Mouse (Mus musculus) thymus, postnatal 25 days (tissue): ENCODE data around the gene Elmod3.

ENCODE experiments used
- DNase-seq: peaks from one replicate; pipeline ENCODE4 v3.0.0; 2022

Elmod3 gene

DNA sequence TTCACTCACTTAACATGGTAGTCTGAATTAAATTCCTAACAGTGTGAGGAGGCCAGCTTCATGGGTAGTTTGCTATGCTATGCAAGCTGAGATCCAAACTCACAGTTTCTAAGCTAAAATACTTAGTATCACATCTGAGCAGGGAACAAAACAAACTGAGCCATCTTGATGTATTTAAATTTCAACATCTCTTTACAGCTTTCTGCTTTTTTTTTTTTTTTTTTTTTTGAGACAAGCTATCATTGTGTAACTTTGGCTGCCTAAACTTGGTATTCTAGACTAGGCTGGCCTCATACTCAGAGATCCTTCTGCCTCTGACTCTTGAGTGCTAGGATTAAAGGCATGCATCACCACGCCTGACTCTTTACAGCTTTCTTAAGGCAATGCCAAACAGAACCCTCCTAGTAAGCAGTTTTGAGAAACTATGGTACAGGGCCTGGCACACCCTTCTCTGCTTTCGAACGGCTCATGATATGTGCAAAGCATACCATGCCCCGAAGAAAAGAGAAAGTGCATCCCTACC lies 10.5 kb upstream of the Elmod3 start:
- no peak for DNase-seq

DNA sequence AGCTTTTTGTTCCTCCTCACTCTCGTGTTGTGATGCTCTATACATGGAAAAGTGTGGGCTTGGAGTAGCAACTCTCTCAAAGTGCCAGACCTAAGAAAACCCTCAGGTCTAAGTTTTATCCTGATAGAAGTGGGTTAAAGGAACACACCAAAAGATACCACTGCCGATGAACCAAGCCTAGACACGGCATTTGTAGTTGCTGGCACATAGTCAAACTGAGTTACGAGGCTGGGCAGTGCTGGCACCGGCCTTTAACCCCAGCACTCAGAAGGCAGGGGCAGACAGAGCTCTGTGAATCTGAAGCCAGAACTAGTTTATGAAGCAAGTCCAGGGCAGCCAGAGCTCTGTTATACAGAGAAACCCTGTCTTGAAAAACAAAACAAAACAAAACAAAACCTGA lies 9.5 kb upstream of the Elmod3 start:
- DNase-seq: no peak

- no peak for DNase-seq
Observed at GRCm38 (mm10) chr6:72607060-72607459, 8.8 kb upstream of the Elmod3 start.

DNA sequence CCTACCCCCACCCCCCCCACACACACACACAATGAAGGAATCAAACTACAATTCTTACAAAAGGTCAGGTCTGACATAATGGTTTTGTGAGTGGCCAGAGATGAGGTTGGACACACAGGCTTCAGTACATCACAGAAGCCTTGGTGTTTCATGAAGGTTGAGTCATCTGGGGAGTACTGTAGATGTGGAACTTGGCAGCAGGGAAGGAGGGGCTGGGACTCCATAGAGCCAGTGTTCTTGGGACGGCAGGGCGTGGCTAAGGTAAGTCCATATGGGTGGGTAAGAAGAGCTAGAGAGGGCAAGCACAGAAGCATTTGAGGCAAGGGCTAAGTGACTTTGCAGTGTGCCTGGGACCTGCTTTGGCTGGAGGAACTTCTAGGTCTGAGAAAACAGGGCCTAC lies 5.9 kb upstream of the Elmod3 start:
- DNase-seq: no peak

DNA sequence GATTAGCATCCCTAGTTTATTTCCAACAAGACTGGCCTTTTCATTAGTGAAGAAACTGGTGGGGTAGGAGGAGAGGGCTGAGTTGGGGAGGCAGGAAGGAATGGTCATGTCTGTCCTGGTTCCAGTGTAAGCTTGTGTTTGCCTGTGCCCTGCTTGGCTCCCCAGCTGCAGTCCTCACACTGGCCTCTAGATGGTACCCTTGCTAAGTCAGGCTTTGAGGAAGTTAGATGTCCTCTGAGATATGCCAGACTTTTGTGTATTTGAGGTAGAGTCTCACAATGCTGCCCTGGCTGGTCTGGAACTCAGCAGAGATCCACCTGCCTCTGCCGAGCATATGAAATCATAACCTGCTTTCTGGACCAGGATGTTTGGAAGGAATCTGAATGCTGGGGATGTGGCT lies 3.5 kb upstream of the Elmod3 start:
- DNase-seq: peak; percentile 88

DNA sequence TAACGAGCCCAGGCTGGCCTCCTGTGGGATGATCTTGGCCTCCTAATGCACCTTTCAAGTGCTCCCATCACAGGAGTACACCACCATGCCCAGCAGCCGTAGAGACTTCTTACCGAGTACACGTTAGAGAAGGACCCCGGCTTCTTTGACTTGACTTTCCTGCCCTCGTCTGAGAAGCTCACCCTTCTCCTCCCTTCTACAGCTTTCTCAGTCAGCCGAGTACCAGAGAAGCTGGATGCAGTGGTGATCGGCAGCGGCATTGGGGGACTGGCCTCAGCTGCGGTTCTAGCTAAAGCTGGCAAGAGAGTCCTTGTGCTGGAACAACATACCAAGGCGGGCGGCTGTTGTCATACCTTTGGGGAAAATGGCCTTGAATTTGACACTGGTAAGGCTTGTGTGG lies 2.6 kb upstream of the Elmod3 start:
- no peak for DNase-seq

DNA sequence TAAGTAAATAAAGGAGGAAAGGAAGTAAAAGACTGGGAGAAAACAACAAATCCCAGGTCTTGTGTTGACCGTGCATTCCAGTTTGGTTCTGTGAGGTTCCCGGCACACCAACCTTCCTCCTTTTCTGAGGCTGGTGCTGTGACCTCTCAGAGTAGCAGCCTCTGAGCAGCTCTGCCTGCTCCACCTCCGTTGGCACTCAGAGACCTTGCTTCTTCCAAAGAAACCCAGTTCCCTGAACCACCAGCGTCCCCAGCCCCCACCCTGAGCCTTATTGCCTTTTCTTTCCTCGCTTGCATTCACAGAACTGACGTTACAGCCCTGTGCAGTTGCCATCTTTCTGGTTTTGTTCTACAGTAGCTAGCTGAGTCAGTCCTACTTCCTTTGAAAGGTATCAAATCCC lies 2.0 kb upstream of the Elmod3 start:
- no peak for DNase-seq

- DNase-seq: no peak
Observed at GRCm38 (mm10) chr6:72598791-72599557, 761 bp upstream of the Elmod3 start.

DNA sequence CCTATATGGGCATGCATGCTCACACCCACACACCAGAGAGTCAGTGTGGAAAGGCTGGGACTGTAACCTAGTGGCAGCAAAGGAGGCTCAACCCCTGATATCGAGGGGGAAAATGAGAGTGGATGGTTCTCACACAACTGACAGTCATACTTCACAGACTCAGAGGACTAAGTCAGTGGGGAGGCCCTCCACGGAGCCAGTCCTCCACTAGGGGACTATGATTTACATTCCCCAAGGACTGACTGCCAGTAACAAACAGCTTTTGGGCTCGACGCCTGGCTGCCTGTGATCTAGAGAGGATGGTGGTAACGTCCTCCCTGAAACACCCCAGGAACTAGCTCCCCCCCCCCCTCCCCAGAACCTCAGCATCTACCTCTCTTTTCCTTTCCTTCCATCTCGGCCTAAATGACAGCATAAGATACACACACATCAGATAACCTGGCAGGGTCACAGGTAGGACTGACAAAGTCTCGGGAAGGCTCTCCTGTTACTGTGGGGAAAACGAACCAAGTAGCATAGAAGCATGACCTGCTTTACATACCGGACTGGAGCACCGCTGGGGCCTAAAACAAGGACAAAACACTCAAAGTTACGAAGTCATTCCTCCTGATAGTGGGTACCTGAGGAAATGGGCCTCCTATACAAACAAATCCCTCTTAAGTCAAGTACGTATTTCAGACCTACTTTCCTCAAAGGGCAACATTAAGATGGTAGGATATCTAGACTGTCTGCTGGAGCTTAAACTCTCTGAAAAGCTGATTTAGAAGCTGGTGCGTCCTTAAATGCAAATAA lies 934 bp downstream of the Elmod3 start:
- DNase-seq: no peak

DNA sequence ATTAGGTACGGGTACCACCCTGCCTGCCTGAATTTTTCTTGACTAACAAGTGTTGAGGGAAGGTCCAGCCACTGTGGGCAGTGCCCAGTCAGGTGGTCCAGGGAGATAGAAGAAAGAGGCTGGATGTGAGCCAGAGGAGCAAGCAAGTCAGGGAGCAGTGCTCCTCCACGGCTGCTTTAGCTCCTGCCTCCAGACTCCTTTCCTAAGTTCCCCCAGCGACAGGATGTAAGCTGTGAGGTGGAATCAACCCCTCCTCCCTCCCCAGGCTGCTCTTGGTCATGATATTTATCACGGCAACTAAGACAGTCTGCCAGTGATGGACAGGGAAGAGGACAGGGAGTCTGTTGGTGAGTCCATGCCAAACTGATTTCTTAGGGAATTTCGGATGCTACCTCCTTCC lies 4.3 kb downstream of the Elmod3 start:
- DNase-seq: no peak

DNA sequence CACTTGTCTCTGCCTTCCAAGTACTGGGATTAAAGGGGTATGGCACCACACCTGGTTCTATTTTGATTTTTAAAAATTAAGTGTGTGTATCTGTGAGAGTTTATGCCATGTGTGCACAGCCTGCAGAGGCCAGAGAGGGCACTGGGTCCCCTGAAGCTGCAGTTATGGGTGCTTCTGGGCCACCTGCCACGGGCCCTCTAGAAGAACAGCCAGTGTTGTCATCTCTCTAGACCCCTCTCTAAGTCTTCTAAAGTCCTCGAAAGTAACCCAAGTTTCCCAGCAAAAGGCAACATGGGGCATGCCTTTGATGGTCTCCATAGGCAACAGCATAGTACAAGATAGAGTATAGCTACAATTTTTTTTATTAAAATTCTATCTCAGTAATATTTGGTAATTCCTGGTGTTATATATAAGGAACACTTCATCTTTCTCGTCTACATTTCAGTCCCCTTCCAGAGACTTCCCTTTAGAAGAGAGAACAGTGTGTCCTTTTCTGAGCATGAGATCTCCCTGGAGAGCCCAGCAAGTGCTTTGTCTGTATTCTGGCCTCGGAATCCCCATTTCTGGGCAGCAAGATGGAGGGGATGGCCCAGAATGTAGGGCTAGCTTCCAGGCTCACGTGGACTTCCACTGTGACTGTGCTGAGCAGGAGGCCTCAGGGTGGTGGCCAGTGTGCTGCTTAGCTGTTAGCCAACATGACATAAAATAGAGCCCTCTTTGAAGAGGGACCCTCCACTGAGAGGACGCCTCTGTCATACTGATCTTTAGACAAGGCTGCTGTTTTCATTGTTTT lies 5.0 kb downstream of the Elmod3 start:
- no peak for DNase-seq

GRCm38 (mm10) chr6:72590111-72590510 lies 8.1 kb downstream of the Elmod3 start:
- no peak for DNase-seq

DNA sequence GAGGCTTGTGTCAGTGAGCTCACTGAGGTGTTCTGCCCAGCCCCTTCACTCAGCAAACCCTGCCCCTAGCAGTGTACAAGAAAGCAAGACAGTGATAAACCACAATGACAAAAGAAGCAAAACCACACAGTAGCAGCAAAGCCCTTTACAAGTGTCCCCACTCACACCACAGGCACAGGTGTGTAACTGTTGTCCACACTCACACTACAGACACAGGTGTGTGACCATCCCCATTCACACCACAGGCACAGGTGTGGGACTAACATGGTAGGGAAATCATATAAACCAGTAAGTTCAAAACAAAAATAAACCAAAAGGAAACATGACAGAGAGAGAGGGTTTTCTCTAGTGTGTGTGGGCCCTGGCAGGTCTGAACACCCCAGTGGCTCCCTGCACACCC lies 9.9 kb downstream of the Elmod3 start:
- no peak for DNase-seq

GRCm38 (mm10) chr6:72586701-72587100 lies 11.5 kb downstream of the Elmod3 start:
- DNase-seq: no peak

- no peak for DNase-seq
Observed at GRCm38 (mm10) chr6:72584154-72584553, 14.1 kb downstream of the Elmod3 start.

GRCm38 (mm10) chr6:72583211-72583839 lies 14.9 kb downstream of the Elmod3 start:
- no peak for DNase-seq

- DNase-seq: no peak
Observed at GRCm38 (mm10) chr6:72581625-72582382, 16.4 kb downstream of the Elmod3 start.

- no peak for DNase-seq
Observed at GRCm38 (mm10) chr6:72576041-72576440, 22.2 kb downstream of the Elmod3 start.

DNA sequence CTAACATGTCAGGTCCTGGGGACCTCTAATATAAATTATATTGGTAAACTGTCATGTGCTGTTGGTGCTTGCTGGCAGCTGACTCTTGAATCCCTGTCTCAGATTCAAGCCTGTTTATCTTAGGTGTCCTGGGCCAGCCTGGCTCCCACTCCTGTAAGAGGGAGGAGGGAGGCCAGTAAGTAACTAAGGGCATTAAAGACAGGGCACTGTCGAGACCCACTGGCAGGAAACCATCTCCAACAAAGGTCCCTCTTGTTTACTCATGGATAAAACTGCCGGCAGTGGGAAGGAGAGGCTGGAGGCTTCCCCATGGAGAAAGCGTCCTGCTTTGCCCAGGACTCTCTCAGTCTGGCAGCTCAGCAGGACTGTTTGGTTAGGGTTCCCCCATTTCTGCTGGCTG lies 26.4 kb downstream of the Elmod3 start:
- no peak for DNase-seq

DNA sequence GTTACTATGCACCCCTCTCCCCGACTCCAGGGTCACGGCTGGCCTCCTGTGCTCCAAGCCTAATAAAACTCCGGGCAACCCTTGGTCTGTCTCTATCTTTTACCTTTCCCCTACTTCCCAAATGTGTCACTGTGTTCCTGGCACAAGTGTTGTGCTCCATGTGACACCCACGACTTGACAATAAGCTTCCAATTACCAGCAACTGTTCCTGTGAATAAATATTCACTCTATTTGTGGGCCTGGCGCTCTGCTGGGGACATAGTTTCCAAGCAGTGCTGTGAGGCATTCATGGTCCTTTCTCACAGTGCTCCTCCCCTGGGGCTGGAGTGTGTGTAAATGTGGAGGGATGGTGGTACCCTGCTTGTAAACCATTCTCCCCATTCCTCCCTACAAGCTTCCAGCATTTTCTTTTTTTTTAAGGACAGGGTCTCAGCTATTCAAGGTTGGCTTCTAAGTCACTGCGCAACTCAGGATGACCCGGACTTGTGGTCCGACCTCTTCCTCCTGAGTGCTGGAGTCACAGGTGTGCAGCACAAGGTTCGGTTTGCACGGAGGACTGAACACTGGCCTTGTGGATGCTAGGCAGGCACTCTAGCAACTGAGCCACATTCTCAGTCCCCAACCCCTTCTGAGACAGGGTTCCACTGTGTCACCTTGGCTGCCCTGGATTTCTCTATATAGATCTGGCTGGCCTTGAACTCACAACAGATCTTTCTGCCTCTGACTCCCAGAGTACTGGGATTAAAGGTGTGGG lies 27.4 kb downstream of the Elmod3 start:
- no peak for DNase-seq

- no peak for DNase-seq
Observed at GRCm38 (mm10) chr6:72568736-72569135, 29.5 kb downstream of the Elmod3 start.
